Mouse (Mus musculus) adrenal gland, postnatal 14 days (tissue): Measurements from ENCODE around the gene Armc8. TPM values are rescaled to one million over a fixed set of nuclear protein-coding genes. Genes with fewer than 3 reads are reported as not detected.

Experiments
- total RNA-seq: library from RNA; stranded (reverse); gene quantifications from 2 replicates; pipeline ENCODE4 v1.2.3, GENCODE M21; 2021

The Armc8 gene
- total RNA-seq, 1 experiment from 2014 or later = 25.3 TPM

Other genes with a start within 250 kb of the Armc8 start
- 0.44 and 0.71 TPM in 2 replicates for gene Esyt3, start 210.3 kb downstream of the Armc8 start, total RNA-seq
- 39.2 and 40.7 TPM in 2 replicates for gene Mras, start 131.5 kb downstream of the Armc8 start, total RNA-seq
- gene Nme9, start 117.4 kb downstream of the Armc8 start, total RNA-seq = not detected in 2 replicates
- gene Dbr1, start 6.9 kb upstream of the Armc8 start, total RNA-seq = 15.4 and 15.6 TPM in 2 replicates
- gene A4gnt, start 43.6 kb upstream of the Armc8 start, total RNA-seq = not detected in 2 replicates
- 5.1 TPM in 2 replicates for gene Dzip1l, start 60.6 kb upstream of the Armc8 start, total RNA-seq
- gene Cldn18, start 148.4 kb upstream of the Armc8 start, total RNA-seq = not detected in 2 replicates